Mouse (Mus musculus): Measurements from ENCODE around the gene Mfap5. TPM values are rescaled to one million over a fixed set of nuclear protein-coding genes. Genes with fewer than 3 reads are reported as not detected.

Gene Mfap5
- polyA plus RNA-seq, 1 experiment from 2014 or later: 0.75 TPM

DNA sequence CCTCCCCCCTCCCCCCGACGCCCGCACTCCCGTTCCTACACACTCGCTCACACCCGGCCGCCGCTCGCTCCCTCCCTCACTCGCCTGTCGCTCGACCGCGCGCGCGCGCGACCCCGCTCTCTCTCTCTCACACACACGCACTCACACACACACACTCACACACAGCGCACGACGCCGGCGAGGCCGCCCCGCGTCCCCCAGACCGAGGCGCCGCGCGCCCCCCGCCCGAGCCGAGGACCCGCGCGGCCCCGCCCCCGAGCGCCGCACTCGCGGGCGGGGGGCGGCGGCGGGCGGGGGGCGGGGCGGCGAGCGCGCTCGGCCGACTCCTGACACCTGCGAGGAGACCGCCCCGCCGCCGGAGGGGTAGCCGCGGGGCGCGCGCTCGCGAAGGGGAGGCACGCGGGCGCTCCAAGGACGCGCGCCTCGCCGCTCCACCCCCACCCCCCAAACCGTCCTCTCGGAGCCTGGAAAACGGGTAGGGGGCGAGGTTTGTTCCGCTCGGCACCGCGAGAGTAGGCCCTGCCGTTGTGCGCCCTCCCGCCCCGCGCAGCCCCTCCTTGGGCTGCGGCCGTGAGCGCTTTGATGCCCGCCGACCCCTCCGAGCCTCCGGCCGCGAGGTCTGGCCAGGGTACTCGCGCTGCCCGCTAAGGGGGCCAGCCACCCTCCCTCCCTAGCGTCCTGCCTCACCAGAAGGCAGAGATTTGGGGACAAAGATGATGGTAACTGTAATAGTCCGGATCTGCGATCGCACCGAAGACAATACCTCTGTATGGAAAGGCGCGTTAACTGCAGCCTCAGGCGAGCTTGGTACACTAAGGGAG is 19.1 kb upstream of the Mfap5 start:
- H3K27ac ChIP-seq (ENCODE audit: low read depth, low read length): peak overlapping the region; percentile 64
- peak; percentile 98 for DNase-seq (ENCODE audit: low spot score, missing footprints)
- peak overlapping the region; percentile 88 for H3K9ac ChIP-seq (ENCODE audit: low read length)
- peak overlapping the region; percentile 79 for H3K4me3 ChIP-seq (ENCODE audit: low read depth, low read length)
- peak; percentile 92 for ATAC-seq (ENCODE audit: low FRiP score)
- H3K4me2 ChIP-seq: peak overlapping the region; percentile 35
- no peaks in the 10 kb centered on the region for H3K9me3 ChIP-seq (ENCODE audit: control insufficient read depth, low read length)
- no peaks in the 10 kb centered on the region for H3K27me3 ChIP-seq (ENCODE audit: control insufficient read depth, insufficient read depth, low read length)
- H3K4me1 ChIP-seq (ENCODE audit: control insufficient read depth, insufficient read depth, low read length): peaks cover 9% of the 10 kb centered on the region
- no peaks in the 10 kb centered on the region for H3K36me3 ChIP-seq (ENCODE audit: control insufficient read depth, insufficient read depth, low read length)
- 1% methylated on average over 35 of the region's 111 CpGs for WGBS

DNA sequence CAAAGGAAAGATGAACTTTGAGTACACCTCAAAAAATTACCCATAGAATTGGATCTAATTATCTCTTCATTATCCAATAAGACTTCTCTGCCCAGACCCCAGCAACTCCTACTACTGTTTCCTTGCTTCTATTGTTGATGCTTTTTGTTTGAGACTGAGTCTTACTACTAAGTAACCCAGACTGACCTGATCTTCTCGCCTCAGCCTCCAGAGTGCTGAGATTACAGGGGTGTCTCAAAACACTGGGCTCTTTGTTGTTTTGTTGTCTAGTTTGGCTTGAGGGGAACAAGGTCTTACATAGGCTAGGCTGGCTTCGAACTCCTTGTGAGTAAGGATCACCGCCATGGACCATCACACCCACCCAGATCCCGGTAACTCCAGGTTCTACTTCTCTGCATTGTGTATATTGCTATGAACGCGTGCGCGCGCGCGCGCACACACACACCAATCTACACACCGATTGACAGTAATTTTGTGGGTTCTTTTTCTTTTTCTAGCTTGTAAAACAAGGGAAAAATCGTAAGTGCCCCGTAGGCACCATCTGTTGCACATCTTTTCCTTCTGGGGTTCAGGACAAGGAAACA is 14.6 kb upstream of the Mfap5 start:
- Histone ChIP-seq H3K4me3 (ENCODE audit: low read depth, low read length) (peak overlapping the region; percentile 31), H3K4me2 (peak overlapping the region; percentile 42), H3K9ac (ENCODE audit: low read length) (peak overlapping the region; percentile 56), H3K4me1 (ENCODE audit: control insufficient read depth, insufficient read depth, low read length) (peaks cover 25% of the 10 kb centered on the region), H3K36me3 (ENCODE audit: control insufficient read depth, insufficient read depth, low read length) (no peaks in the 10 kb centered on the region), H3K27ac (ENCODE audit: low read depth, low read length) (peak overlapping the region; percentile 69), H3K9me3 (ENCODE audit: control insufficient read depth, low read length) (no peaks in the 10 kb centered on the region), H3K27me3 (ENCODE audit: control insufficient read depth, insufficient read depth, low read length) (no peaks in the 10 kb centered on the region)
- WGBS: 21% methylated on average over 15 of the region's 15 CpGs
- ATAC-seq (ENCODE audit: low FRiP score) (no peak), DNase-seq (ENCODE audit: low spot score, missing footprints) (peak; percentile 88)

DNA sequence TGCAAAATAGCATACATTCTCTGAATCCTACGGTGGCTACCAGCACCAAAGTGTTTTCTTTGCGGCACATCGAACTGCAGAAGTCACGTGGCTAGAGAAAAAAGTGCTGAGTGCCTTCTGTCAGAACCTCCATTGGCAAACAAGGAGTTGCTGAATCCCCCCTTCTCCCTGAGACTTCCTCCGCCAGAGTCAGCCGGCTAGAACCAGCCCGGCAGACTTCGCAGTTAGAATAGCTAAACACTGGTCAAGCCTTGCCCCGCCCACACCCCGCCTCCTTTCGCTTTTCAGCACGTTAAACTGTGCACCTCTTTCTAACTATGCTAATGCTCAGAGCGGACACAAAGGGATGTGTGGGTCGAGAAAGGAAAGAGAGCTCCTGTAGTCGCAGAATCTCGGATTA is 14.1 kb upstream of the Mfap5 start:
- Histone ChIP-seq H3K9me3 (ENCODE audit: control insufficient read depth, low read length) (no peaks in the 10 kb centered on the region), H3K9ac (ENCODE audit: low read length) (peak overlapping the region; percentile 56), H3K4me2 (peak overlapping the region; percentile 42), H3K27ac (ENCODE audit: low read depth, low read length) (peak overlapping the region; percentile 69), H3K36me3 (ENCODE audit: control insufficient read depth, insufficient read depth, low read length) (no peaks in the 10 kb centered on the region), H3K27me3 (ENCODE audit: control insufficient read depth, insufficient read depth, low read length) (no peaks in the 10 kb centered on the region), H3K4me1 (ENCODE audit: control insufficient read depth, insufficient read depth, low read length) (peaks cover 26% of the 10 kb centered on the region), H3K4me3 (ENCODE audit: low read depth, low read length) (peak overlapping the region; percentile 31)
- ATAC-seq (ENCODE audit: low FRiP score): peak; percentile 84
- DNase-seq (ENCODE audit: low spot score, missing footprints): peak; percentile 99
- under 1% methylated on average over 16 of the region's 16 CpGs for WGBS

DNA sequence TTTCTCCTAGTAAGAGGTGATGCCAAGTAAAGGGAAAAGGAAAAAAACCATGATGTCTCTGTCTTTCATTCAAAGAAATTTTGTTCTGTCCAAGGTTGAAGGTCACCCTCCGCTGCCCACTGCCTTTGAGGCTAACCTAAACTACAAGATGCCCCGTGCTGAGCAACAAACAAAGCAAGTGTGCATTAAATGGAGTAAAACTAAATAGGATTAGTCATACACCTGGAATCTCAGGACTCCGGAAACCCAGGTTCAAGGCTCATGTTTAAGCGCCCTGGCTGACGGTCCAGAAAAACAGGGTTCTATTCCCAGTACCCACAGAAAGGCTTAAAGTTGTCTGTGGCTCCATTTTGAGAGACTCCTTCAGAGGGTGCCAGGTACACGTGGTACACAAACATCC is 13.2 kb upstream of the Mfap5 start:
- peak overlapping the region; percentile 42 for H3K4me2 ChIP-seq
- H3K4me3 ChIP-seq (ENCODE audit: low read depth, low read length): no peak overlapping the region
- no peaks in the 10 kb centered on the region for H3K36me3 ChIP-seq (ENCODE audit: control insufficient read depth, insufficient read depth, low read length)
- H3K27ac ChIP-seq (ENCODE audit: low read depth, low read length): no peak overlapping the region
- H3K4me1 ChIP-seq (ENCODE audit: control insufficient read depth, insufficient read depth, low read length): peaks cover 26% of the 10 kb centered on the region
- no peak overlapping the region for H3K9ac ChIP-seq (ENCODE audit: low read length)
- ATAC-seq (ENCODE audit: low FRiP score): no peak
- peak; percentile 88 for DNase-seq (ENCODE audit: low spot score, missing footprints)
- 14% methylated on average over 6 of the region's 6 CpGs for WGBS
- no peaks in the 10 kb centered on the region for H3K9me3 ChIP-seq (ENCODE audit: control insufficient read depth, low read length)
- no peaks in the 10 kb centered on the region for H3K27me3 ChIP-seq (ENCODE audit: control insufficient read depth, insufficient read depth, low read length)

DNA sequence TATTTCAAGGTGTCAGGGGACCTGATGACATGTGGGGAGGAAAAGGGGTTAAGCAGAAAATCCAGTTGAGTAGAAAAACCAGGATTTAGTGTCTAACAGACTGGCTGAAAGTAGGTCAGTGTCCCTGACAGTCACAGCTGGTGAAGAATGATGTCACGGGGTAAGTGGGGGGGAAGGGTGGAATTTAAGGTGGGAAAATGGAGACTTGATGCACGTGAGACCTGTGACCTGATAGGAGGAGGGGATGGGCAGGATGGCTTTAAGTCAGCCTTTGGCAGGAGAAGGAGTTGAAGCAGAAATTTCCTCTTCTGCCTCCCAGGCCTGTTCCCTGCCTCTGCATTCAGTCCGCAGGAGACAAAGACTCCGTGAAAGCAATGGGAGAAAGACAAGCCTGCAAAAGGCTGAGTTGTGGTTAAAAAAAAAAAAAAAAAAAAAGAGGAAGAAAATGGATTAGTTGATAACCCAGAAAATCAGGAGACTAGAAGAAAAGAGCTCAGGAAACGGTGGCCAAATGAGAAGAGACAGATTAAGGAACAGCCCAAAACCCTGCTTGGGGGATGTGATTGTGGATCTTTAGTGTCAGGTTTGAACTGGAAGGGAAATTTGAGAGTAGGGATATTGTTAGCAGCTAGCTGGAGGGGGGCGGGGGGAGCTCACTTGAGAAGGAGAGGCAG is 11.7 kb upstream of the Mfap5 start:
- 0 out of 2 replicates have a peak overlapping the region, but pooled peaks have one; percentile 18 for H3K9ac ChIP-seq (ENCODE audit: low read length)
- DNase-seq (ENCODE audit: low spot score, missing footprints) (peak; percentile 92), ATAC-seq (ENCODE audit: low FRiP score) (no peak)
- peak overlapping the region; percentile 85; the same call in 1 of the 2 replicates for H3K27ac ChIP-seq (ENCODE audit: low read depth, low read length)
- no peaks in the 10 kb centered on the region for H3K27me3 ChIP-seq (ENCODE audit: control insufficient read depth, insufficient read depth, low read length)
- H3K4me3 ChIP-seq (ENCODE audit: low read depth, low read length): no peak overlapping the region
- WGBS: 17% methylated on average over 6 of the region's 6 CpGs
- H3K4me1 ChIP-seq (ENCODE audit: control insufficient read depth, insufficient read depth, low read length): peaks cover 26% of the 10 kb centered on the region
- H3K4me2 ChIP-seq: no peak overlapping the region
- H3K9me3 ChIP-seq (ENCODE audit: control insufficient read depth, low read length): no peaks in the 10 kb centered on the region
- no peaks in the 10 kb centered on the region for H3K36me3 ChIP-seq (ENCODE audit: control insufficient read depth, insufficient read depth, low read length)

DNA sequence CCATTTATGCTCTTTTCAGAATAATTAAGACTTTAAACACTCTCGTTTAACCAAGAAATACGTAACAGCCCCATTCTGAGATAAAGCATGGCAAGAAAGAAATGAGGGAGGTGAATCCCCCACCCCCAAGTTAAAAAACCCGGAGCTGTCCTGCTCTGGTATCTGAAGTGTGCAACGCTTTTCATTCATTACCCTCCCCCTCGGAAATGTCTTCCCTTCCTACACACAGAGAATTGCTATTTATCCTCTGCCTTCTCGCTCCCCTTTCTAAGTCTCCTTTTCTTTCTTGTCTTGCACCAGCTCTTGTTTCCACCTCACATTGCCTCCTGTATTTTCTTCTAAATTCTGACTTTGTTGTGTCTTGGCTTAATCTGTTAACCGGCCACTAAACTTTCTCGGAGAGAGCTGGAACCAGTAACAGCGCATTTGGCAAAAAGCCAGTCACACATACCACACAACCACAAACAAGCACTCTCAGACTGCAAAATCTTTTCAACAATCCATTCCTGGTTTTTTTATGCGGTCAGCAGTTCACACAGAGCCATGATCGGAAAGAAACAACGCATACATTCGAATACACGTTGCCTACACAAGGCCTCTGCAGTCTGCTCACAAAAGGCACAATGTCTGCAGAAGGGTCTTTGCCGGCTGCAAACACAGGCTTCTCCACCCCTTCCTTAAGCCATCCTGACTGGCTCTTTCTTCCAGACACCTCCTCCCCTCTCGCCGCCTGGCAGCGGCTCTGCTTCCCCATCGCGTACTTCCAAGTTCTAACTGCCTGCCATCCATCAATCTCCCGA is 10.4 kb upstream of the Mfap5 start:
- peak overlapping the region; percentile 57 for H3K9ac ChIP-seq (ENCODE audit: low read length)
- peak overlapping the region; percentile 85 for H3K27ac ChIP-seq (ENCODE audit: low read depth, low read length)
- no peak overlapping the region; the same call in 1 of the 2 replicates for H3K4me3 ChIP-seq (ENCODE audit: low read depth, low read length)
- H3K9me3 ChIP-seq (ENCODE audit: control insufficient read depth, low read length): no peaks in the 10 kb centered on the region
- ATAC-seq (ENCODE audit: low FRiP score): peak; percentile 61
- H3K4me1 ChIP-seq (ENCODE audit: control insufficient read depth, insufficient read depth, low read length): peaks cover 26% of the 10 kb centered on the region
- DNase-seq (ENCODE audit: low spot score, missing footprints): peak; percentile 97
- H3K4me2 ChIP-seq: peak overlapping the region; percentile 35
- H3K27me3 ChIP-seq (ENCODE audit: control insufficient read depth, insufficient read depth, low read length): no peaks in the 10 kb centered on the region
- WGBS: 5% methylated on average over 21 of the region's 21 CpGs
- no peaks in the 10 kb centered on the region for H3K36me3 ChIP-seq (ENCODE audit: control insufficient read depth, insufficient read depth, low read length)

DNA sequence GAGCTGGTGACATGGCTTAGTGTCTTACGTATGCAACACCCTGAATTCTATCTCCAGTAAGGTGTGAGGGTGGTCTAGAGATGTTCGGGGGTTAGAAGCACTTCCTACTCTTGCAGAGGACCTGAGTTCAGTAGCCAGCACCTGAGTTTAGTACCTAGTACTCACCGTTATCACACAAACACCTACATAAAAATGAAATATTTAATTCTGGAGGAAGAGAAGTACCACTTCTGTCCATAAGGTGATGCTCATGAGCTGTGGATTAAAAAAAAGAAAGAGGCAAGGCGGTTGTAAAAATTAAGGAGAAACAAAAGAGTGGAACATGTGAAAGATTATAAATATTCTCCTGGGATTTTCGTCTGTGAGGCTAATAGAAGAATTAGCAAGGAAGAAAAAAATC is 9.1 kb upstream of the Mfap5 start:
- WGBS: 36% methylated on average over 5 of the region's 5 CpGs
- no peak overlapping the region for H3K9ac ChIP-seq (ENCODE audit: low read length)
- peaks cover 26% of the 10 kb centered on the region for H3K4me1 ChIP-seq (ENCODE audit: control insufficient read depth, insufficient read depth, low read length)
- ATAC-seq (ENCODE audit: low FRiP score): no peak
- peak overlapping the region; percentile 85; the same call in 1 of the 2 replicates for H3K27ac ChIP-seq (ENCODE audit: low read depth, low read length)
- no peaks in the 10 kb centered on the region for H3K36me3 ChIP-seq (ENCODE audit: control insufficient read depth, insufficient read depth, low read length)
- H3K27me3 ChIP-seq (ENCODE audit: control insufficient read depth, insufficient read depth, low read length): no peaks in the 10 kb centered on the region
- no peak overlapping the region for H3K4me3 ChIP-seq (ENCODE audit: low read depth, low read length)
- DNase-seq (ENCODE audit: low spot score, missing footprints): peak; percentile 89
- H3K4me2 ChIP-seq: no peak overlapping the region
- no peaks in the 10 kb centered on the region for H3K9me3 ChIP-seq (ENCODE audit: control insufficient read depth, low read length)

DNA sequence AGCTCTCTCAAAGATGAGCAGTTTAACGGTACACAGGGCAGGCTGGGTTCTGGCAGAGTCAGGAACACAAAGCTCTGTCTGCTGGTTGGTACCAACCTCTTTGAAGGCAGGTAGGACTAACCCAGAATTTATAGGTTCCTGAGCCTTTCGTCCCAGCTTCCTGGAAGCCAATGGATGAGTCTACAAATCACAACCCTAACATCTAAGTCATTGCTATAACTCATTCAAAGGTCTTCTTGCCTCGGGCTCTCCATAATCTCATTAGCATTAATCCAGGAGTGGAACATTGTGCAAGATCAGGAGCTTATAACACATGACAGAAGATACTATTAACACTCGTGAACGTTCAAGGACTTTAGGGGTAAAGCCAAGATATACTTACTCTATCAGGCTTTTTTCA is 7.0 kb upstream of the Mfap5 start, which contains the start of gene Rimklb:
Gene Rimklb, minus strand, starts transcription at position 101 of the 400 bp plus-strand sequence.
- Histone ChIP-seq H3K9me3 (ENCODE audit: control insufficient read depth, low read length) (no peaks in the 10 kb centered on the region), H3K4me3 (ENCODE audit: low read depth, low read length) (no peak within 1 kb of the TSS), H3K36me3 (ENCODE audit: control insufficient read depth, insufficient read depth, low read length) (no peaks in the 10 kb centered on the region), H3K4me2 (no peak within 1 kb of the TSS), H3K27me3 (ENCODE audit: control insufficient read depth, insufficient read depth, low read length) (no peaks in the 10 kb centered on the region), H3K9ac (ENCODE audit: low read length) (no peak within 1 kb of the TSS), H3K27ac (ENCODE audit: low read depth, low read length) (no peak within 1 kb of the TSS), H3K4me1 (ENCODE audit: control insufficient read depth, insufficient read depth, low read length) (peaks cover 21% of the 10 kb centered on the region)
- no peak for ATAC-seq (ENCODE audit: low FRiP score)
- WGBS: 68% methylated on average over 5 of the region's 5 CpGs
- no peak for DNase-seq (ENCODE audit: low spot score, missing footprints)
